Mouse (Mus musculus): ENCODE measurements around the gene Prr23a2.

DNA sequence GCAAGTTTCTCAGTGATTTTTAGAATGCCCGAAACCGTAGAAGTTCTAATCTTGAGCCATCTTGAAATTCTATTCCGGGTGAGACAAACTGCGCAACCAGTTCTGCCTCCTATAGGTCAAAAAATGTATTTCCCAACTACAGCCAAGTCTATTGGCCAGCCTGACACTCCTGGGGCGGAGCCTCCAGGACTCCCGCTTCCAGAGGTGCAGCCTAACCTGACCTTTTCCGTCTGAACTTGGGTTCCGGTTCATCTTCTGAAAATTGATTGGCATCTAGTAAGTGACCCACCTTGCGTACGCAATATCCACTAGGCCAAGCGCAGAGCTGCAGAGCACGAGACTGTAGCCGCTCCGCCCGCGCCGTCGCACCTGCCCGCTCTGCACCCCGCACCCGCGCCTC, 8.3 kb downstream of the Prr23a2 start, which contains the start of gene Prr23a3:
- TF ChIP-seq POLR2A (IDR thresholded peaks at IDR 0.05; ENCODE audit: borderline replicate concordance, extremely low read depth, low read depth, low read length) (no peak), CTCF (IDR thresholded peaks at IDR 0.05; ENCODE audit: insufficient read depth, low read length) (no peak)
